Mouse (Mus musculus) testis, adult 2 months (tissue): ENCODE data around the gene Tnik. TPM values are rescaled to one million over a fixed set of nuclear protein-coding genes. Genes with fewer than 3 reads are reported as not detected.
A peak's percentile ranks its signal among the peaks of the same experiment; 100 is the strongest.

Experiments
- H3K27ac ChIP-seq: fragments of 200-500 bp; 2 replicates; pipeline ENCODE4 v1.5.1; 2012; ENCODE audit warnings: low read depth, low read length; ENCODE audit not compliant: control insufficient read depth, insufficient read depth
- H3K27me3 ChIP-seq: fragments of 200-500 bp; 2 replicates; pipeline ENCODE4 v1.6.1; 2012; ENCODE audit warnings: mild to moderate bottlenecking, low read length, moderate library complexity; ENCODE audit not compliant: control insufficient read depth, insufficient read depth
- H3K36me3 ChIP-seq: fragments of 200-500 bp; 2 replicates; pipeline ENCODE4 v1.6.1; 2012; ENCODE audit warnings: mild to moderate bottlenecking, low read length; ENCODE audit not compliant: control insufficient read depth, insufficient read depth
- H3K4me1 ChIP-seq: fragments of 200-500 bp; 2 replicates; pipeline ENCODE4 v1.6.1; 2012; ENCODE audit warnings: low read length; ENCODE audit not compliant: control insufficient read depth, insufficient read depth
- H3K4me3 ChIP-seq: fragments of 200-500 bp; 2 replicates; pipeline ENCODE4 v1.5.1; 2012; ENCODE audit warnings: low read depth, mild to moderate bottlenecking, low read length, moderate library complexity, mixed read lengths; ENCODE audit not compliant: control insufficient read depth
- CTCF ChIP-seq: fragments of 200-500 bp; IDR thresholded peaks from 2 replicates; pipeline ENCODE4 v1.5.1; 2012; ENCODE audit warnings: low read depth, mild to moderate bottlenecking, inconsistent platforms, low read length, moderate library complexity; ENCODE audit not compliant: control insufficient read depth, insufficient read depth, insufficient replicate concordance
- POLR2A ChIP-seq: fragments of 200-500 bp; IDR thresholded peaks from 2 replicates; pipeline ENCODE4 v1.6.1; 2012; ENCODE audit warnings: low read depth, mild to moderate bottlenecking, inconsistent platforms, low read length, moderate library complexity; ENCODE audit not compliant: control insufficient read depth
- polyA plus RNA-seq: library from polyadenylated mRNA; depleted of rRNA; stranded (reverse); fragments of >200 nt; gene quantifications from 2 replicates; pipeline ENCODE4 v1.2.3, GENCODE M21; 2012

Tnik gene
- polyA plus RNA-seq, 1 experiment, result 7.4 TPM

GRCm38 (mm10) chr3:28529548-28529947 lies 266.5 kb downstream of the Tnik start:
- no peaks in the 10 kb centered on the region for H3K36me3 ChIP-seq
- no peak for TF ChIP-seq POLR2A
- H3K4me1 ChIP-seq, result 0 out of 2 replicates have a peak, but pooled peaks cover 2% of the 10 kb centered on the region
- no peaks in the 10 kb centered on the region for H3K27me3 ChIP-seq
- H3K4me3 ChIP-seq, result no peak overlapping the region
- H3K27ac ChIP-seq, result no peak overlapping the region

DNA sequence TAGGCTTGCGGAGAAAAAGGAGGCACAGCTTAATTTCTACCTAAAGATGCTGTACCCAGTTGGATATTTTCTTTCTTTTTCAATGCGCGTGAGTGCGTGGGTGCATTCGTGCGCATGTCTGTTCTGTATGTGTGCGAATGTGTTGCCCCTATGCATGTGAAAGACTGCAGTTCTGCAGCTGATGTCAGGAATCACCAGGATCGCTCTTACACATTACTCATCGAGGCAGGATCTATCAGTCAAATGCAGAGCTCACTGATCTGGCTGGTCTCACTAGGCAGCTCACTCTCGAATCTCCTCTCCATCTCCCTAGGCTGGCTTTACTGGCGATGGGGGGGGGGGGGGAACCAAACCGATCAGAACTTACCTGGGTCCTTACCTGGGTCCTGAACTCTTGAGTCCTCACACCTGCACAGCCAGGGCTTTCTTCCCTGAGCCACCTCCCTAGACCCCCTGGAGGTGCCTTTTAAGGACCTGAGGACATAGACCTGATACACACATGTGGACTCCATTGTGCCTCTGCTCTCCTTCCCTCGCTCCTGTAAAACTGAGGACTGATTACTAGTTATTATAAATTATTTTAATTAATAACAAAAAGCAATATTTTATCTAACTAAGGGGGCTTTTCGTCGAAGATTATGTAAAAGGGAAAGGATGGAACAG lies 268.4 kb downstream of the Tnik start:
- Histone ChIP-seq H3K4me3 (peak overlapping the region; percentile 30), H3K4me1 (0 out of 2 replicates have a peak, but pooled peaks cover 2% of the 10 kb centered on the region), H3K27ac (no peak overlapping the region), H3K27me3 (no peaks in the 10 kb centered on the region), H3K36me3 (no peaks in the 10 kb centered on the region)
- TF ChIP-seq POLR2A, result no peak
- TF ChIP-seq CTCF, result no peak

DNA sequence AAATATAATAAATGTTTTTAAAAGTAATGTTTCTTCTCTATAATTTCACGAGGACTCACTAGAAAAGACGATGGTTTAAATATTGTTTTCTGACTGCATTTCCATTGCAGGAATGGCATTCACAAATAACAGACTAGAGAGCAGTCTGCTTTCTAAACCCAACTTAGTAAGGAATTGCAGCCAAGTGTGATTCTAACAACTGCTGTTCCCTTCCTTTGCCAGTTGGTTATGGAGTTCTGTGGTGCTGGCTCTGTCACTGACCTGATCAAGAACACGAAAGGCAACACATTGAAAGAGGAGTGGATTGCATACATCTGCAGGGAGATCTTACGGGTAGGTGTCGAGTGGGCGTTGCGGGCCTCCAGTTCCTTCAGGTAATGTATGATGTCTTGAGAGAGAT lies 269.7 kb downstream of the Tnik start:
- Histone ChIP-seq H3K4me1 (0 out of 2 replicates have a peak, but pooled peaks cover 2% of the 10 kb centered on the region), H3K27me3 (no peaks in the 10 kb centered on the region), H3K36me3 (no peaks in the 10 kb centered on the region), H3K4me3 (no peak overlapping the region), H3K27ac (no peak overlapping the region)
- TF ChIP-seq CTCF, result no peak
- TF ChIP-seq POLR2A, result no peak

DNA sequence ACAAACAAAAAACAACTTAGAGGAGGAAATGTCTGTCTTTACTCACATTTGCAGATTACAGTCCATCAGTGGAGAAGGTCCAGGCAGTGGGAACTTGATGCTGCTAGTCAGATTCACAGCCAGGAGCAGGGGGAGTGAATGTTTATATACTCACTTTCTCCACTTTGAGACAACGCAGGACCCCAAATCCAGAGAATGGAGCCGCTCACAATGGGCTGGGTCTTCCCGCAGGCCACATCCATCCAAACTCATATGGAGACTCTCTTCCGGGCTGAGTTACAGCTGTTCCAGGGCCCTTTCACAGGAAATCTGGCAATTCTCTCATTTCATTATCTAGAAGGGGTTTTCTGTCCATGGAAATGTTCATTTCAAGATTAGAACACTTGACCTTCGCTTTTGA lies 277.1 kb downstream of the Tnik start:
- Histone ChIP-seq H3K4me1 (no peaks in the 10 kb centered on the region), H3K27ac (no peak overlapping the region), H3K27me3 (no peaks in the 10 kb centered on the region), H3K36me3 (no peaks in the 10 kb centered on the region), H3K4me3 (no peak overlapping the region)
- TF ChIP-seq CTCF, result no peak
- no peak for TF ChIP-seq POLR2A

DNA sequence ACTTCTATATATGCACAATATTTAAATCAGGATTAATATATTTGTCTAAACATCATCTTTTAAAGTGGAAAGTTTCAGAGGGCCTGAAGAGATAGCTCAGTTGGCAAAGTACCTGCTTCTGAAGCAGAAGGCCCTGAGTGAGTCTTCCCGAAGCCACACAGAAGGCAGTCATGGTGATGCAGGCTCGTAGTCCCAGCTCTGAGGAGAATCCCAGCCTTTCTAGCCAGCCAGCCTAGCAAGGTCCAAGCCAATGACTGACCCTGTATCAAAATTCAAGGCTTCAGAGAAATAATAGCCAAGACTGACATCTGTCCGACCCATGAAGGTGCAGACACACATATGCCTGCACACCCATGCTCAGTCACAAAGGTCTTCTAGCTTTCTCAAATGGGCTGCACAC lies 279.9 kb downstream of the Tnik start:
- H3K36me3 ChIP-seq, result no peaks in the 10 kb centered on the region

GRCm38 (mm10) chr3:28543380-28543984 lies 280.5 kb downstream of the Tnik start:
- Histone ChIP-seq H3K36me3 (no peaks in the 10 kb centered on the region), H3K27ac (no peak overlapping the region), H3K4me1 (no peaks in the 10 kb centered on the region), H3K27me3 (no peaks in the 10 kb centered on the region), H3K4me3 (no peak overlapping the region)
- TF ChIP-seq POLR2A, result no peak
- no peak for TF ChIP-seq CTCF

More for the DNA sequence above, 279.9 kb downstream of the Tnik start:
- Histone ChIP-seq H3K27me3 (no peaks in the 10 kb centered on the region), H3K4me3 (no peak overlapping the region), H3K27ac (no peak overlapping the region), H3K4me1 (no peaks in the 10 kb centered on the region)
- TF ChIP-seq CTCF, result no peak
- no peak for TF ChIP-seq POLR2A

DNA sequence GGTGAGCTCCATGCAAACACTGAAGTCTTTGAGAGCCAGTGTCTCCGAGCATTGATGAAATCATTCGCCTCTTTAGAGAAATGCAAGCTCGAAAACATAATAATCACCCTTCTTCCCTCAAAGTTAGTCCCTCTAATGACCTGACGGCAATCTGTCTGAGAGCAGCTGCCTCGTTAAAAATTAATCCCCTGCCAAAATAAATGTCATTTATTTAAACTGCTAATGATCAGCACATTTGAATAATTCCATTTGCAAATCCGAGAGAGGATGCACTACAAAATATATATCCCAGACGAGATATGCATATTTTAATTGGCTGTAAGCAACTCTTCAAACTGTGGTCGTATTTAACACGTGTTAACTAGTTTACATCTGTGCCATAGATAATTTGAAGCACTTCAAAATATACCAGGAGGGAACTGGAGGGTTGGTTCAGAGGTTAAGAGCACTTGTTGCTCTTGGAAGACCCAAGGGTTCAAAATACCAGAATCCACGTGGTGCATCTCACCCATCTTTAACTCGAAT lies 281.4 kb downstream of the Tnik start:
- TF ChIP-seq CTCF (no peak), POLR2A (no peak)
- Histone ChIP-seq H3K4me3 (no peak overlapping the region), H3K27ac (no peak overlapping the region), H3K36me3 (no peaks in the 10 kb centered on the region), H3K4me1 (no peaks in the 10 kb centered on the region), H3K27me3 (no peaks in the 10 kb centered on the region)
